Mouse (Mus musculus) intestine, postnatal 0 days (tissue): Measurements from ENCODE around the gene Mx1. TPM values are rescaled to one million over a fixed set of nuclear protein-coding genes. Genes with fewer than 3 reads are reported as not detected.

Experiments used
- ATAC-seq: fragments of 200-750 bp; cut with Nextera tagmentation; 2 replicates; pipeline ENCODE4 v1.8.0; 2017; ENCODE audit warnings: mild to moderate bottlenecking, moderate TSS enrichment, moderate library complexity
- H3K27ac ChIP-seq: fragments of 300-500 bp; sonication (generic); 2 replicates; pipeline ENCODE4 v1.5.1; 2014; ENCODE audit warnings: mild to moderate bottlenecking, low read depth, low read length, moderate library complexity
- H3K27me3 ChIP-seq: fragments of 300-500 bp; sonication (generic); replicated peaks from 2 replicates; pipeline ENCODE4 v1.6.1; 2014; ENCODE audit warnings: low read length, mixed read lengths; ENCODE audit not compliant: control insufficient read depth, insufficient read depth
- H3K36me3 ChIP-seq: fragments of 300-500 bp; sonication (generic); 2 replicates; pipeline ENCODE4 v1.6.1; 2014; ENCODE audit warnings: mild to moderate bottlenecking, moderate library complexity; ENCODE audit not compliant: control insufficient read depth, insufficient read depth
- H3K4me1 ChIP-seq: fragments of 300-500 bp; sonication (generic); replicated peaks from 2 replicates; pipeline ENCODE4 v1.6.1; 2014; ENCODE audit warnings: antibody characterized with exemption, low read length, mixed read lengths; ENCODE audit not compliant: control insufficient read depth, insufficient read depth
- H3K4me2 ChIP-seq: fragments of 300-500 bp; sonication (generic); replicated peaks from 2 replicates; pipeline ENCODE4 v1.6.1; 2014; ENCODE audit warnings: low read depth, mild to moderate bottlenecking, moderate library complexity
- H3K4me3 ChIP-seq: fragments of 300-500 bp; sonication (generic); 2 replicates; pipeline ENCODE4 v1.5.1; 2014; ENCODE audit warnings: low read depth, low read length
- H3K9ac ChIP-seq: fragments of 300-500 bp; sonication (generic); 2 replicates; pipeline ENCODE4 v1.6.1; 2014; ENCODE audit warnings: mild to moderate bottlenecking, low read depth, low read length
- H3K9me3 ChIP-seq: fragments of 300-500 bp; sonication (generic); 2 replicates; pipeline ENCODE4 v1.6.1; 2016; ENCODE audit warnings: mixed run types; ENCODE audit not compliant: control insufficient read depth
- CTCF ChIP-seq: sonication (generic); IDR thresholded peaks from 2 replicates; pipeline ENCODE4 v1.5.1; 2016; ENCODE audit warnings: low read depth, mild to moderate bottlenecking, control low read depth, antibody characterized with exemption, moderate library complexity
- WGBS: fragments of 180-500 bp; shearing (Covaris S2); extraction: QIAGEN DNeasy Blood & Tissue Kit; methylation state at CpG from one replicate; pipeline ENCODE4 v1.1.7; 2014; 5-methylcytosine and 5-hydroxymethylcytosine counted together
- polyA plus RNA-seq: library from polyadenylated mRNA; unstranded; fragments of >200 nt; fragmentation: Nextera tagmentation; extraction: Ambion mirVana; gene quantifications from 2 replicates; pipeline ENCODE4 v1.2.1, GENCODE M21; 2015

Gene Mx1
- 0.18 and 0.81 TPM in 2 replicates for polyA plus RNA-seq

- no peaks in the 10 kb centered on the region for H3K4me1 ChIP-seq
- no peak within 1 kb of the TSS for H3K9ac ChIP-seq
- no peak within 1 kb of the TSS for H3K4me3 ChIP-seq
- H3K36me3 ChIP-seq, result no peaks in the 10 kb centered on the region
- peak; percentile 52; the same call in 1 of the 2 replicates for ATAC-seq
- no peaks in the 10 kb centered on the region for H3K27me3 ChIP-seq
- WGBS, result 17% methylated on average over 4 of the region's 4 CpGs
- H3K4me2 ChIP-seq, result no peak within 1 kb of the TSS
- H3K27ac ChIP-seq, result no peak within 1 kb of the TSS
- no peaks in the 10 kb centered on the region for H3K9me3 ChIP-seq
- no peak for TF ChIP-seq CTCF
These were observed at the start of gene Mx1 for GRCm38 (mm10) chr16:97462481-97463181. Gene Mx1, minus strand, starts transcription at chr16:97462907.

DNA sequence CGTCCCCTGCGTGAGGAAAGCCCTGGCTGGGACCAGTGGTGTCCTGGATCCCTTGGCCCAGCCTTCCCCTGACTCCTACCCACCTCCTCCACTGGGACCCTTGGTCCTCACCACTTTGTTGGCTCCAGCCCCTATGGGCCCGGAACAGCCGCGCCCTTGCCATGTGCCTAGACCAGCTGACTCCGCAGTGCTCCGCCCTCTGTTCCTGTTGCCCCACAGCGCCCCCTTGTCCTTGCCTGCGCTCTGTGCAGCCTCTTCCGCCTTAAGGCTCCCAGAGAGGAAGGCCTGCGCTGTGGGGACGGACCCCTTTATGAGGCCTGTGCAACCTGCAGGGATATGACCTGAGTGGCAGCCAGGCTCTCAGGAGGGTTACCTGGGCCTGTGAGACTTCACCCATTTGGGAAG is 49.6 kb upstream of the Mx1 start:
- H3K36me3 ChIP-seq, result no peaks in the 10 kb centered on the region
- no peak overlapping the region for H3K4me2 ChIP-seq
- TF ChIP-seq CTCF, result peak; percentile 52
- 86% methylated on average over 12 of the region's 12 CpGs for WGBS
- H3K4me1 ChIP-seq, result peaks cover 6% of the 10 kb centered on the region; the same call in 1 of the 2 replicates
- no peaks in the 10 kb centered on the region for H3K9me3 ChIP-seq
- no peaks in the 10 kb centered on the region for H3K27me3 ChIP-seq
- no peak overlapping the region for H3K9ac ChIP-seq
- ATAC-seq, result 0 out of 2 replicates have a peak, but pooled peaks have one; percentile 26
- H3K4me3 ChIP-seq, result no peak overlapping the region
- no peak overlapping the region for H3K27ac ChIP-seq

DNA sequence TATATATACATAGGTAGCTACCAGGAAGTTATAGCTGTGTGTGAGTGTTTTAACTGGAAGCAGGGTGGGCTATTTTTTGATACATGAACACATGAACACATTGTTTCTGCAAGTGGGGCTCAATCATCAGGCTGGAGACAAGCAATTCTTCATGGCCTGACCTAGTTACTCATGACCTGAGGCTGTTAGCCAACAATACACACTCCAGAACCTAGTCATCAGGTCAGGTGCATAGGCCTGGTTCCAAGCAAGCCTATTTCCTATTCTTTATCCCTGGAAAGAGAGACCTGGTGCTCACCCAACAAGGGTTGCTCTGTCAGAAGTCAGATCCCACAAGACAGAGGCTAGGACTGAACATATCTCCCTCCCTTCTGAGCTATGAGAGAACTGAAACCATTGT is 48.8 kb upstream of the Mx1 start:
- no peak for TF ChIP-seq CTCF
- H3K27me3 ChIP-seq, result no peaks in the 10 kb centered on the region
- no peak overlapping the region for H3K4me2 ChIP-seq
- peaks cover 6% of the 10 kb centered on the region; the same call in 1 of the 2 replicates for H3K4me1 ChIP-seq
- no peak for ATAC-seq
- no peak overlapping the region for H3K4me3 ChIP-seq
- H3K9ac ChIP-seq, result no peak overlapping the region
- H3K36me3 ChIP-seq, result no peaks in the 10 kb centered on the region
- no peaks in the 10 kb centered on the region for H3K9me3 ChIP-seq
- no peak overlapping the region; the same call in 1 of the 2 replicates for H3K27ac ChIP-seq

DNA sequence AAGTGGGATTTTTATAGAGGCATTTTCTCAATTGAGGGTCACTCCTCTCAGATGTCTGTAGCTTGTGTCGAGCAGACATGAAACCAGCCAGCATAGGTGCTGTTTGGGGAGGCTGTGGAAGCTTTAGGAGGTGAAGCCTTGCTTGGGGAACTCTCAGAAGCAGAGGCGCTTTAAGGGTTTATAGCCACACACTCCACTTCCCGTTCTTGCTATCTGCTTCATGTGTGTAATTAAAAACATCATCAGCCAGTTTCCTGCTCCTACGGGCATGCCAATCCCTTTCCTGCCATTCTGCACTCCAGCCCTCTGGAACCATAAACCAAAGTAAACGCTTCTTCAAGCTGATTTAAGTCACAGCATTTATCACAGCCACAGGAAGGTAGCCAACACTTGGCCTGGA is 48.1 kb upstream of the Mx1 start:
- Histone ChIP-seq H3K4me1 (peaks cover 6% of the 10 kb centered on the region; the same call in 1 of the 2 replicates), H3K4me2 (no peak overlapping the region), H3K4me3 (no peak overlapping the region), H3K27me3 (no peaks in the 10 kb centered on the region), H3K9ac (no peak overlapping the region), H3K36me3 (no peaks in the 10 kb centered on the region), H3K9me3 (no peaks in the 10 kb centered on the region), H3K27ac (peak overlapping the region; percentile 35; the same call in 1 of the 2 replicates)
- peak; percentile 31; the same call in 1 of the 2 replicates for ATAC-seq
- 9% methylated on average over 5 of the region's 5 CpGs for WGBS
- TF ChIP-seq CTCF, result no peak

GRCm38 (mm10) chr16:97507783-97508182 is 45.1 kb upstream of the Mx1 start:
- Histone ChIP-seq H3K4me1 (peaks cover 3% of the 10 kb centered on the region; the same call in 1 of the 2 replicates), H3K27ac (no peak overlapping the region), H3K9ac (no peak overlapping the region), H3K36me3 (no peaks in the 10 kb centered on the region), H3K9me3 (no peaks in the 10 kb centered on the region), H3K4me2 (no peak overlapping the region), H3K4me3 (no peak overlapping the region), H3K27me3 (no peaks in the 10 kb centered on the region)
- TF ChIP-seq CTCF, result peak; percentile 46
- no peak for ATAC-seq

DNA sequence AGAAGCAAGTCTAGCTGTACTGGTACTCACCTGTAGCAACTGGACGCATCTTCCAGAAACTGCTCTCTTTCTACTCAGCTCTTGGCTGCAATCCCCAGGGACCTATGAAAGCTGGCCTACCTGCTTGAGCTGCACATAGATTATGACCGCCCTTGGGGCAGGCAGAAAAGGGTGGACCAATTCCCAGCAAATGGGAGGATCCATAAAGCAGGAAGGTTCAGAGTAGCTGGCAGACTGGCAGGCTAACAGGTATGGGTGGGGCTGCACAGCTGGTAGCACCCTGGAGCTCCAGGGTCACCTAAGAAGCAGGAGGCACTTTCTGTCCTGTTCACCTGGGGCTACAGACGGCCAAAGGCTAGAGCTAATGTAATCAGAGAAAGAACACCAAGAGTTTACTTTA is 42.1 kb upstream of the Mx1 start:
- H3K27ac ChIP-seq, result no peak overlapping the region

More for the DNA sequence above, 42.1 kb upstream of the Mx1 start:
- Histone ChIP-seq H3K9me3 (no peaks in the 10 kb centered on the region), H3K27me3 (no peaks in the 10 kb centered on the region), H3K4me1 (peaks cover 3% of the 10 kb centered on the region; the same call in 1 of the 2 replicates), H3K9ac (no peak overlapping the region), H3K4me2 (peak overlapping the region; percentile 28), H3K36me3 (no peaks in the 10 kb centered on the region), H3K4me3 (no peak overlapping the region)
- ATAC-seq, result peak; percentile 91
- no peak for TF ChIP-seq CTCF
- 47% methylated on average over 3 of the region's 3 CpGs for WGBS
